Mouse (Mus musculus) stomach, postnatal 0 days (tissue): ENCODE data around the gene Pabpc4. TPM values are rescaled to one million over a fixed set of nuclear protein-coding genes. Genes with fewer than 3 reads are reported as not detected.

Source experiments
- ATAC-seq: fragments of 200-750 bp; cut with Nextera tagmentation; 2 replicates; pipeline ENCODE4 v1.8.0; 2017; ENCODE audit not compliant: low FRiP score, low TSS enrichment
- DNase-seq: peaks from one replicate; pipeline ENCODE4 v3.0.0-alpha.2; 2016; ENCODE audit warnings: low spot score
- H3K27ac ChIP-seq: fragments of 300-500 bp; sonication (generic); replicated peaks from 2 replicates; pipeline ENCODE4 v1.5.1; 2014; ENCODE audit warnings: mild to moderate bottlenecking, control low read depth
- H3K27me3 ChIP-seq: fragments of 300-500 bp; sonication (generic); 2 replicates; pipeline ENCODE4 v1.6.1; 2014; ENCODE audit warnings: low read length; ENCODE audit not compliant: control insufficient read depth, insufficient read depth
- H3K36me3 ChIP-seq: fragments of 300-500 bp; sonication (generic); 2 replicates; pipeline ENCODE4 v1.6.1; 2014; ENCODE audit warnings: low read length, mixed read lengths; ENCODE audit not compliant: control insufficient read depth, insufficient read depth
- H3K4me1 ChIP-seq: fragments of 300-500 bp; sonication (generic); replicated peaks from 2 replicates; pipeline ENCODE4 v1.6.1; 2014; ENCODE audit warnings: antibody characterized with exemption; ENCODE audit not compliant: control insufficient read depth, insufficient read depth
- H3K4me2 ChIP-seq: fragments of 300-500 bp; sonication (generic); replicated peaks from 2 replicates; pipeline ENCODE4 v1.6.1; 2014; ENCODE audit warnings: low read depth, mild to moderate bottlenecking, control low read depth, moderate library complexity
- H3K4me3 ChIP-seq: fragments of 300-500 bp; sonication (generic); 2 replicates; pipeline ENCODE4 v1.5.1; 2014; ENCODE audit warnings: low read depth, low read length, control low read depth
- H3K9ac ChIP-seq: fragments of 300-500 bp; sonication (generic); 2 replicates; pipeline ENCODE4 v1.6.1; 2014; ENCODE audit warnings: mild to moderate bottlenecking, low read length, control low read depth, mixed read lengths
- H3K9me3 ChIP-seq: fragments of 300-500 bp; sonication (generic); 2 replicates; pipeline ENCODE4 v1.6.1; 2016; ENCODE audit warnings: low read length; ENCODE audit not compliant: control insufficient read depth
- CTCF ChIP-seq: IDR thresholded peaks from 2 replicates; pipeline ENCODE4 v1.5.1; 2016; ENCODE audit warnings: antibody characterized with exemption, low read depth, mild to moderate bottlenecking, moderate library complexity
- EP300 ChIP-seq: optimal IDR thresholded peaks from 2 replicates; pipeline ENCODE3; 2016; ENCODE audit warnings: antibody characterized with exemption
- WGBS: fragments of 180-500 bp; shearing (Covaris S2); extraction: QIAGEN DNeasy Blood & Tissue Kit; methylation state at CpG from one replicate; pipeline ENCODE4 v1.1.7; 2014; 5-methylcytosine and 5-hydroxymethylcytosine counted together
- polyA plus RNA-seq: library from polyadenylated mRNA; unstranded; fragments of >200 nt; fragmentation: Nextera tagmentation; extraction: Ambion mirVana; gene quantifications from 2 replicates; pipeline ENCODE4 v1.2.1, GENCODE M21; 2015

The Pabpc4 gene
- polyA plus RNA-seq, 1 experiment from 2014 or later: 15.7 TPM

GRCm38 (mm10) chr4:123335796-123336585 lies 73.8 kb downstream of the Pabpc4 start:
- Histone ChIP-seq H3K4me3 (no peak overlapping the region), H3K4me2 (no peak overlapping the region), H3K27me3 (no peaks in the 10 kb centered on the region), H3K36me3 (no peaks in the 10 kb centered on the region), H3K27ac (no peak overlapping the region), H3K9me3 (no peaks in the 10 kb centered on the region), H3K4me1 (no peaks in the 10 kb centered on the region), H3K9ac (no peak overlapping the region)
- no peak for TF ChIP-seq EP300
- peak; percentile 27; the same call in 1 of the 2 replicates for TF ChIP-seq CTCF
- DNase-seq: no peak
- 0 out of 2 replicates have a peak, but pooled peaks have one; percentile 38 for ATAC-seq
- WGBS: 60% methylated on average over 14 of the region's 14 CpGs

- DNase-seq: no peak
- no peak overlapping the region for H3K4me3 ChIP-seq
- H3K9ac ChIP-seq: no peak overlapping the region
- no peak for TF ChIP-seq EP300
- no peak for TF ChIP-seq CTCF
- no peaks in the 10 kb centered on the region for H3K36me3 ChIP-seq
- no peaks in the 10 kb centered on the region; the same call in 1 of the 2 replicates for H3K4me1 ChIP-seq
- no peak for ATAC-seq
- H3K27ac ChIP-seq: no peak overlapping the region
- WGBS: 61% methylated on average over 4 of the region's 4 CpGs
- H3K4me2 ChIP-seq: no peak overlapping the region
- no peaks in the 10 kb centered on the region for H3K27me3 ChIP-seq
- H3K9me3 ChIP-seq: no peaks in the 10 kb centered on the region
These were observed 75.5 kb downstream of the Pabpc4 start for GRCm38 (mm10) chr4:123337693-123338092.

GRCm38 (mm10) chr4:123340232-123340631 lies 78.1 kb downstream of the Pabpc4 start:
- Histone ChIP-seq H3K9ac (no peak overlapping the region), H3K4me2 (no peak overlapping the region), H3K36me3 (no peaks in the 10 kb centered on the region), H3K4me3 (no peak overlapping the region), H3K9me3 (no peaks in the 10 kb centered on the region), H3K4me1 (no peaks in the 10 kb centered on the region; the same call in 1 of the 2 replicates), H3K27ac (no peak overlapping the region), H3K27me3 (no peaks in the 10 kb centered on the region)
- TF ChIP-seq CTCF (no peak), EP300 (no peak)
- 68% methylated on average over 5 of the region's 5 CpGs for WGBS
- ATAC-seq (no peak), DNase-seq (no peak)

- Histone ChIP-seq H3K9ac (no peak overlapping the region), H3K27ac (no peak overlapping the region), H3K4me2 (peak overlapping the region; percentile 89), H3K4me1 (no peaks in the 10 kb centered on the region; the same call in 1 of the 2 replicates), H3K27me3 (no peaks in the 10 kb centered on the region), H3K36me3 (no peaks in the 10 kb centered on the region), H3K9me3 (no peaks in the 10 kb centered on the region), H3K4me3 (peak overlapping the region; percentile 48)
- TF ChIP-seq EP300 (no peak), CTCF (no peak; the same call in 1 of the 2 replicates)
- peak; percentile 33 for DNase-seq
- ATAC-seq: peak; percentile 27; the same call in 1 of the 2 replicates
- WGBS: 3% methylated on average over 42 of the region's 43 CpGs
These were observed 80.0 kb downstream of the Pabpc4 start for GRCm38 (mm10) chr4:123342091-123342641.

- WGBS: under 1% methylated on average over 64 of the region's 65 CpGs
- H3K9ac ChIP-seq: 0 out of 2 replicates have a peak within 1 kb of the TSS, but pooled peaks have one; percentile 5
- no peaks in the 10 kb centered on the region for H3K9me3 ChIP-seq
- DNase-seq (peak; percentile 79), ATAC-seq (peak; percentile 81)
- peak within 1 kb of the TSS; percentile 58 for H3K27ac ChIP-seq
- H3K27me3 ChIP-seq: no peaks in the 10 kb centered on the region
- no peaks in the 10 kb centered on the region; the same call in 1 of the 2 replicates for H3K4me1 ChIP-seq
- TF ChIP-seq CTCF (no peak), EP300 (no peak)
- H3K36me3 ChIP-seq: no peaks in the 10 kb centered on the region
- H3K4me2 ChIP-seq: peak within 1 kb of the TSS; percentile 89
- peak within 1 kb of the TSS; percentile 48 for H3K4me3 ChIP-seq
These were observed 80.7 kb downstream of the Pabpc4 start, which contains the start of gene Bmp8a for GRCm38 (mm10) chr4:123342642-123343470. TSS of gene Bmp8a (minus strand) at chr4:123343252.
